Mouse (Mus musculus): Measurements from ENCODE around the gene Col26a1. TPM values are rescaled to one million over a fixed set of nuclear protein-coding genes. Genes with fewer than 3 reads are reported as not detected.

Col26a1 gene
- 12.4 and 16.5 TPM in 2 replicates for polyA plus RNA-seq (2015; fragmentation: Nextera tagmentation; extraction: Ambion mirVana)

GRCm38 (mm10) chr5:136882788-136883439 is at the start of gene Col26a1:
Gene Col26a1, minus strand, starts transcription at chr5:136883209.

GRCm38 (mm10) chr5:136907991-136908857 is 25.2 kb upstream of the Col26a1 start, which contains the start of gene Ift22:
Gene Ift22, plus strand, starts transcription at chr5:136908150.

GRCm38 (mm10) chr5:136692784-136693183 is 190.2 kb downstream of the Col26a1 start, which contains the start of gene Myl10:
Gene Myl10, plus strand, starts transcription at chr5:136693146.

Other genes starting within 250 kb of the Col26a1 start
- gene Myl10, start 190.1 kb downstream of the Col26a1 start, polyA plus RNA-seq (2015; fragmentation: Nextera tagmentation; extraction: Ambion mirVana), result not detected in 2 replicates
- gene Ift22, start 24.9 kb upstream of the Col26a1 start, polyA plus RNA-seq (2015; fragmentation: Nextera tagmentation; extraction: Ambion mirVana), result 13.7 and 19.2 TPM in 2 replicates
- 287 and 303 TPM in 2 replicates for gene Fis1, start 70.1 kb upstream of the Col26a1 start, polyA plus RNA-seq (2015; fragmentation: Nextera tagmentation; extraction: Ambion mirVana)
- gene Cldn15, start 83.4 kb upstream of the Col26a1 start, polyA plus RNA-seq (2015; fragmentation: Nextera tagmentation; extraction: Ambion mirVana), result 15.4 and 18.0 TPM in 2 replicates
- 12.3 and 18.6 TPM in 2 replicates for gene Plod3, start 103.8 kb upstream of the Col26a1 start, polyA plus RNA-seq (2015; fragmentation: Nextera tagmentation; extraction: Ambion mirVana)
- 57.5 and 58.6 TPM in 2 replicates for gene Znhit1, start 104.8 kb upstream of the Col26a1 start, polyA plus RNA-seq (2015; fragmentation: Nextera tagmentation; extraction: Ambion mirVana)
- not detected in 2 replicates for gene Vgf, start 143.2 kb upstream of the Col26a1 start, polyA plus RNA-seq (2015; fragmentation: Nextera tagmentation; extraction: Ambion mirVana)
- 99.2 and 99.6 TPM in 2 replicates for gene Ap1s1, start 162.9 kb upstream of the Col26a1 start, polyA plus RNA-seq (2015; fragmentation: Nextera tagmentation; extraction: Ambion mirVana)
- gene Serpine1, start 189.1 kb upstream of the Col26a1 start, polyA plus RNA-seq (2015; fragmentation: Nextera tagmentation; extraction: Ambion mirVana), result 0.06 TPM in 2 replicates
- gene Trim56, start 233.0 kb upstream of the Col26a1 start, polyA plus RNA-seq (2015; fragmentation: Nextera tagmentation; extraction: Ambion mirVana), result 15.6 and 17.3 TPM in 2 replicates

All from spleen, postnatal 0 days (tissue).